Mouse (Mus musculus): ENCODE data around the gene Trpm3. TPM values are rescaled to one million over a fixed set of nuclear protein-coding genes. Genes with fewer than 3 reads are reported as not detected.
"Not testable (repeated sequence)": the region's sequence is repeated elsewhere in the genome, so short reads cannot be mapped to it uniquely, and the experiment has no call there.

Gene Trpm3
- polyA plus RNA-seq, 1 experiment from 2014 or later: 5.7 TPM

GRCm38 (mm10) chr19:22804311-22804710 is 665.5 kb downstream of the Trpm3 start:
- Histone ChIP-seq H3K27ac (replicated peaks) (no peak overlapping the region), H3K4me3 (no peak overlapping the region)
- WGBS: 84% methylated on average over 2 of the region's 2 CpGs

GRCm38 (mm10) chr19:22810247-22810646 is 671.4 kb downstream of the Trpm3 start:
- WGBS: 89% methylated on average over 3 of the region's 3 CpGs
- Histone ChIP-seq H3K4me1 (no peaks in the 10 kb centered on the region), H3K36me3 (replicated peaks) (no peaks in the 10 kb centered on the region), H3K27ac (replicated peaks) (no peak overlapping the region), H3K4me3 (no peak overlapping the region), H3K27me3 (replicated peaks; ENCODE audit: low read depth, poor library complexity, severe bottlenecking) (no peaks in the 10 kb centered on the region), H3K9me3 (no peaks in the 10 kb centered on the region)
- no peak for DNase-seq (ENCODE audit: low spot score)

More at GRCm38 (mm10) chr19:22804311-22804710, 665.5 kb downstream of the Trpm3 start:
- no peaks in the 10 kb centered on the region for H3K4me1 ChIP-seq
- H3K27me3 ChIP-seq (replicated peaks; ENCODE audit: low read depth, poor library complexity, severe bottlenecking): no peaks in the 10 kb centered on the region
- H3K9me3 ChIP-seq: no peaks in the 10 kb centered on the region
- H3K36me3 ChIP-seq (replicated peaks): no peaks in the 10 kb centered on the region
- no peak for DNase-seq (ENCODE audit: low spot score)

DNA sequence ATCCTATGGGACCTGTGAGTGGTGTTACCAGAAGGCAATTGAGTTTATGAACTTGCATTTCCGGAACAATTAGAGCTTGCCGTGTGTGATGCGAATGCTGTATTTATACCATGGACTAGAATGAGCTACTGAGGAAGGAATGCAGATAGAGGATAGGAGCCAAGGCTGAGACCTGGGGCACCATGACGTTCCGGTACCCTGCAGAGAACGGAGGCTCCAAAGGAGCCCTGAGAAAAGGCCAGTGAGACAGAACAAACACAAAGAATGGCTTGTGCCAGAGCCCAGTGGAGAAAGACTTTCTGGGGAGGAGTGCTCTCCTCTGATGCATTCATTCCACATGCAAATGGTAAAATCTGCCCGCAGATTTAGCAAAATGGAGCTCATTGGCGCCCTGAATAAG is 682.9 kb downstream of the Trpm3 start:
- Histone ChIP-seq H3K4me1 (no peaks in the 10 kb centered on the region; the same call in 1 of the 2 replicates), H3K36me3 (replicated peaks) (no peaks in the 10 kb centered on the region), H3K27me3 (replicated peaks; ENCODE audit: low read depth, poor library complexity, severe bottlenecking) (no peaks in the 10 kb centered on the region), H3K27ac (replicated peaks) (no peak overlapping the region), H3K9me3 (no peaks in the 10 kb centered on the region), H3K4me3 (no peak overlapping the region)
- 78% methylated on average over 8 of the region's 8 CpGs for WGBS
- no peak for DNase-seq (ENCODE audit: low spot score)

DNA sequence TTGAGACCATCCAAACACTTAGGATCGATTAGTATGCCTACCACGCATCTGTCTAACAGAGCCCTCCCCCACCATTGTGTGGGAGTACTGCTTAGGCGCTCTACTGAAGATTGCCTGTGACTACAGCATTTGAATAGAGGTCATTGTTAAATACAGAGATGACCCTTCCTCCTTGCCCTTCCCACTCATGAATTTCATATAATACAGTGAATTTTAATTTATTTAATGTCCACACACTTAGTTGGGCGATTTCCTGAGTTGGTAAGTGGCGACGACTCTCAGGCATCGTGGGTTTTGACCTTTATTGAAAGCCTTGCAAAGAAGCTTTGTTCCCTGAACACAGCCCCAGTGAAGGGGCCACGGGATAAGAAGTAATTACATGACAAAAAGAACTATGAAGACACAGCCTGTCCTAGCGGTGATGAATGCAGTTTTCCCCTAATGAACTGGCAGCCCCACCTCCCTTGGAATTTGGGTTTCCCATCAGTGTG is 684.7 kb downstream of the Trpm3 start:
- peak; percentile 22 for DNase-seq (ENCODE audit: low spot score)

GRCm38 (mm10) chr19:22825812-22826211 is 687.0 kb downstream of the Trpm3 start:
- WGBS: 47% methylated on average over 1 of the region's 1 CpGs
- DNase-seq (ENCODE audit: low spot score): peak; percentile 12

More for the DNA sequence above, 684.7 kb downstream of the Trpm3 start:
- Histone ChIP-seq H3K4me1 (no peaks in the 10 kb centered on the region; the same call in 1 of the 2 replicates), H3K9me3 (no peaks in the 10 kb centered on the region), H3K27me3 (replicated peaks; ENCODE audit: low read depth, poor library complexity, severe bottlenecking) (no peaks in the 10 kb centered on the region), H3K27ac (replicated peaks) (no peak overlapping the region; the same call in 1 of the 2 replicates), H3K36me3 (replicated peaks) (no peaks in the 10 kb centered on the region), H3K4me3 (no peak overlapping the region)
- WGBS: 51% methylated on average over 9 of the region's 9 CpGs

DNA sequence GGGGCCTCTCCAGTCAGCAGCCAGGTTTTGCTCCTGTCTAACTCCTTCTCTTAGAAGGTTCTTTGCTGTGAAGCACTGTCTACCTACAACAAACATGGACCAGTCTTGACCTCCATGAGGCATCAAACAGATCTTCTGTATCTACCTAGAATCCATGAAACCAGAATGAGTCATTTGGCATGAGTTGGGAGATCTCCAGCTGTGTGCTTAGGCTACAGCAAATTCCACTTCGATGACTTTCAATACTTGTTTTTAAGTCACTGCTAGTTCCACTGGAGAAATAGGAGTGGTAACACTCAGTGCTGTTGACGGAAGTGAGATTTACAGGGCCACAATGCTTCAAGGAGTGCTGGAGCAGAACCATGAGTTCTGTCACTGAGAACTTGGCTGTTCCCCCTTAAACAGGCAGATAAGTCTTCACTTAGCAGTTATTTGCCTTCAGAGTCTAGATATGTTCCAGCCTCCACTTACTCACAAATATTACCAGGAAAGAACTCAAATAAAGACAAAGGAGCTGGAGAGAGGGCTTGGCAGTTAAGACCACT is 689.4 kb downstream of the Trpm3 start:
- no peak overlapping the region for H3K27ac ChIP-seq (replicated peaks)
- no peaks in the 10 kb centered on the region for H3K27me3 ChIP-seq (replicated peaks; ENCODE audit: low read depth, poor library complexity, severe bottlenecking)
- H3K9me3 ChIP-seq: 0 out of 2 replicates have a peak, but pooled peaks cover 2% of the 10 kb centered on the region
- H3K4me3 ChIP-seq: no peak overlapping the region
- WGBS: 86% methylated on average over 2 of the region's 2 CpGs
- H3K4me1 ChIP-seq: no peaks in the 10 kb centered on the region; the same call in 1 of the 2 replicates
- DNase-seq (ENCODE audit: low spot score): no peak
- H3K36me3 ChIP-seq (replicated peaks): no peaks in the 10 kb centered on the region

More at GRCm38 (mm10) chr19:22825812-22826211, 687.0 kb downstream of the Trpm3 start:
- no peaks in the 10 kb centered on the region for H3K36me3 ChIP-seq (replicated peaks)
- no peaks in the 10 kb centered on the region; the same call in 1 of the 2 replicates for H3K4me1 ChIP-seq
- no peak overlapping the region for H3K27ac ChIP-seq (replicated peaks)
- 0 out of 2 replicates have a peak, but pooled peaks cover 2% of the 10 kb centered on the region for H3K9me3 ChIP-seq
- no peak overlapping the region for H3K4me3 ChIP-seq
- H3K27me3 ChIP-seq (replicated peaks; ENCODE audit: low read depth, poor library complexity, severe bottlenecking): no peaks in the 10 kb centered on the region

GRCm38 (mm10) chr19:22841081-22842040 is 702.5 kb downstream of the Trpm3 start:
- no peaks in the 10 kb centered on the region; the same call in 1 of the 2 replicates for H3K27me3 ChIP-seq (replicated peaks; ENCODE audit: low read depth, poor library complexity, severe bottlenecking)
- H3K9me3 ChIP-seq: no peaks in the 10 kb centered on the region
- H3K27ac ChIP-seq (replicated peaks): no peak overlapping the region
- no peaks in the 10 kb centered on the region for H3K4me1 ChIP-seq
- H3K4me3 ChIP-seq: no peak overlapping the region
- WGBS: 49% methylated on average over 6 of the region's 6 CpGs
- no peaks in the 10 kb centered on the region for H3K36me3 ChIP-seq (replicated peaks)
- DNase-seq (ENCODE audit: low spot score): no peak

GRCm38 (mm10) chr19:22842697-22843096 is 703.9 kb downstream of the Trpm3 start:
- Histone ChIP-seq H3K27me3 (replicated peaks; ENCODE audit: low read depth, poor library complexity, severe bottlenecking) (no peaks in the 10 kb centered on the region; the same call in 1 of the 2 replicates), H3K4me3 (no peak overlapping the region), H3K4me1 (no peaks in the 10 kb centered on the region), H3K27ac (replicated peaks) (no peak overlapping the region), H3K36me3 (replicated peaks) (no peaks in the 10 kb centered on the region), H3K9me3 (no peaks in the 10 kb centered on the region)
- 89% methylated on average over 2 of the region's 2 CpGs for WGBS
- no peak for DNase-seq (ENCODE audit: low spot score)

DNA sequence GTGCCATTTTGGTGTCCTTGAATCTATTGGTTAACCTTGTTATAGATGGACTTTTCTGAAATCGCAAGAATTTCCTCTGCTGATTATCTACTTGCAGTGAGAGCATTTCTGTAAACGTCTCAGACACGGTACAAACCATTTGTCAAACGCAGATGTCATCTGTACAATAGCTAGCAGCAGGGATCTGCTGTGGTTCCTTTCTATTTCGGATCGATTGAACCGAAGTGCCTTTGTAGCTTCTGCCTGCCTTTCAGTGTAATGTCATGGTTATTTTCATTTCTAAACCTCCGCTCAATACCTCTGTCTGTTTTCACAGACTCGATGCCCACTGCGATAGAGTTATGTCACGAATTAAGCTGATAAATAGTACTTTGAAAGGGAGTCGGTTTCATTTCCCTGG is 708.9 kb downstream of the Trpm3 start:
- no peak overlapping the region for H3K4me3 ChIP-seq
- no peaks in the 10 kb centered on the region for H3K9me3 ChIP-seq
- H3K36me3 ChIP-seq (replicated peaks): no peaks in the 10 kb centered on the region
- H3K4me1 ChIP-seq: peaks cover 10% of the 10 kb centered on the region
- no peak overlapping the region for H3K27ac ChIP-seq (replicated peaks)
- 57% methylated on average over 12 of the region's 12 CpGs for WGBS
- peaks cover 10% of the 10 kb centered on the region for H3K27me3 ChIP-seq (replicated peaks; ENCODE audit: low read depth, poor library complexity, severe bottlenecking)
- no peak for DNase-seq (ENCODE audit: low spot score)

DNA sequence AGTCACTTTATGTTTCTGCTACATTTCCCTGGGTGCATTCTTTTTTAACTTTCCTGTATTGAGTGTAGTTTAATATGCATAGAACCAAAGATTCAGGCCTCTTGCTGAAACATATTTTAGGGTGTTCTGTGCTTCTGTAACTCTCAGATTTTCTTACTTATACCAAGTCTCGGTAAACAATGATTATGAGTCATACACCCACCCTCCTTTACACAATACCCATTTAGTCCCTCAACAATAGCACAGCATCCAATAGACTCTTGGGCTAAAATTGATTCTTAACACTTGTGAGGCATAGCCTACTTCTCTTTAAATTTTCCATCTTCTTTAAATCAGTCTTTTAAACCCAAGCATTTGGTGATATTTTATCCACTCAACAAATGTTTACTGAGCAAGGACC is 709.4 kb downstream of the Trpm3 start:
- WGBS: 66% methylated on average over 1 of the region's 1 CpGs

DNA sequence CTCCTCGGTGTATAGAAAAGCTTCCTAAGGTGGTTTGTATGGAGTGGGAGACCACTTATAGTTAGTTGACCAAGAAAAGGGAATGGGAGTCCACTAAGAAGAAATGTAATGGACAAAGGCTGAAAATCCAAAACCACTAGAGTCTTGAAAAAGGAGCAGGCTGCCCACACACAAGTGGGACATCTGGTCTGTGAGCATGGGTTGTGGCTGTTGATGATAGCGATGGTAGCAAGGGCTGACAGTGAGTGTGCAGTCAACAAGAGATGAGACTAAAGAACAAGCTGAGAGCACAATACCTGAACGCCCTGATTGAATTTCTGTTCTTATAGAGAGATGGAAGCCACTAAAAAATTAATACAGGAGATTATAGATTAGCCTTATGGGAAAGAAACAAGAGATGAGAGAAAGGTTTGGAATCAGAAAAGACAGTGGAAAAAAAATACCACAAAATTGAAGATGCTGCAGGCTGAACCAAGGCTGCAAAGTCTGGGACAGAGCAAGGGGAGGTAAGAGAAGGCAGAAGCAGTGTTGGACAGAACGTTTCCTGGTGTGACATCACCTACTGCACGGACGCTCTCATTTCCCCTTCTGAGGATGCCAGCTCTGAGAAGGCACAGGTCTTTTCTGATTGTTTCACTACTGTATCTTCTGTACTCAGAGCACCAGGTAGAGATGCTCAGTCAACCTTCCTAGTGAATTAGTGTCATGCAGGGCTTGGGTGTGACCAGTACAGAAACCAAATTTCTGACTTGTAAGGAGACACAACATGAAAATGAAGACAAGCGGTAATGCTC is 710.1 kb downstream of the Trpm3 start:
- WGBS: 89% methylated on average over 7 of the region's 7 CpGs
- peaks cover 10% of the 10 kb centered on the region; the same call in 1 of the 2 replicates for H3K27me3 ChIP-seq (replicated peaks; ENCODE audit: low read depth, poor library complexity, severe bottlenecking)
- peaks cover 10% of the 10 kb centered on the region for H3K4me1 ChIP-seq
- H3K9me3 ChIP-seq: no peaks in the 10 kb centered on the region
- no peaks in the 10 kb centered on the region for H3K36me3 ChIP-seq (replicated peaks)
- H3K27ac ChIP-seq (replicated peaks): no peak overlapping the region
- no peak overlapping the region for H3K4me3 ChIP-seq
- no peak for DNase-seq (ENCODE audit: low spot score)

More for the DNA sequence above, 709.4 kb downstream of the Trpm3 start:
- no peak for DNase-seq (ENCODE audit: low spot score)
- peaks cover 10% of the 10 kb centered on the region; the same call in 1 of the 2 replicates for H3K27me3 ChIP-seq (replicated peaks; ENCODE audit: low read depth, poor library complexity, severe bottlenecking)
- no peak overlapping the region for H3K4me3 ChIP-seq
- H3K36me3 ChIP-seq (replicated peaks): no peaks in the 10 kb centered on the region
- H3K9me3 ChIP-seq: no peaks in the 10 kb centered on the region
- H3K27ac ChIP-seq (replicated peaks): no peak overlapping the region
- H3K4me1 ChIP-seq: peaks cover 10% of the 10 kb centered on the region

- H3K9me3 ChIP-seq; H3K4me3 ChIP-seq; H3K4me1 ChIP-seq; H3K27ac ChIP-seq (replicated peaks); H3K36me3 ChIP-seq (replicated peaks): not testable (repeated sequence)
- DNase-seq (ENCODE audit: low spot score): peak; percentile 27
- H3K27me3 ChIP-seq (replicated peaks; ENCODE audit: low read depth, poor library complexity, severe bottlenecking): peaks cover 10% of the 10 kb centered on the region; the same call in 1 of the 2 replicates
- 34% methylated on average over 5 of the region's 5 CpGs for WGBS
Observed at GRCm38 (mm10) chr19:22851423-22851822, 712.6 kb downstream of the Trpm3 start.

Data from embryonic facial prominence, embryonic 10.5 days (tissue).